Mouse (Mus musculus): ENCODE data around the gene Il4.

- TF ChIP-seq CTCF (IDR thresholded peaks at IDR 0.05; ENCODE audit: low read depth), result no peak
- no peak for TF ChIP-seq EP300 (optimal IDR thresholded peaks at IDR 0.05)
Measured at GRCm38 (mm10) chr11:53636183-53636646, 17.7 kb upstream of the Il4 start.

All from stomach, postnatal 0 days (tissue).